Mouse (Mus musculus) stomach, postnatal 0 days (tissue): ENCODE data around the gene Zfp457.
"Not testable (repeated sequence)": the region's sequence is repeated elsewhere in the genome, so short reads cannot be mapped to it uniquely, and the experiment has no call there.

Source experiments
- CTCF ChIP-seq: IDR thresholded peaks from 2 replicates; pipeline ENCODE4 v1.5.1; 2016; ENCODE audit warnings: antibody characterized with exemption, low read depth, mild to moderate bottlenecking, moderate library complexity
- EP300 ChIP-seq: optimal IDR thresholded peaks from 2 replicates; pipeline ENCODE3; 2016; ENCODE audit warnings: antibody characterized with exemption

DNA sequence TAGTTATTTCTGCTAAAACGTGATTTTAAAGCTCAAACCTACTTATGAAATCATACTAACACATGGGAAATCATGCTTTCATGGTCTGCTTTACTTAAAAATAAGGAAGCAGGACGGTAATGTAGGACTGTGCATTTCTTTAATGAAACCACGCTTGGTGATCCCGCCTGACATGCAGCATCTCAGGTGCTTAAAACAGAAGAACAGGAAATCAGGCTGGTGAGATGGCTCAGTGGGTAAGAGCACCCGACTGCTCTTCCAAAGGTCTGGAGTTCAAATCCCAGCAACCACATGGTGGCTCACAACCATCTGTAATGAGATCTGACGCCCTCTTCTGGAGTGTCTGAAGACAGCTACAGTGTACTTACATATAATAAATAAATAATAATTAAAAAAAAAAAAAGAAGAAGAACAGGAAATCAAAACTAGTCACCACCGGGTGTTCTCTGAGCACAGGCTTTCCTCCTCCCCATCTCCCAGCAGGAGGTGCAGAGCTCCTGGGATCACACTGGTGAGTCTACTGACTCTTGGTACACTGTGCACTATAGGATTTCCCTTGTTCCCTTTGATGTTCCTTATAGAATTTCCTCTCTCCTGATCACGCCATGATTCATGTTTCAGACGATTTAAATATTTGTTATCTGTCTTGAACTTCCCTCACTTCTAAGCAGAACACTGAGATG lies 36.8 kb downstream of the Zfp457 start:
- TF ChIP-seq EP300, CTCF: not testable (repeated sequence)
